Mouse (Mus musculus) cerebellum, postnatal 25 days (tissue): ENCODE measurements at regions not wholly inside any gene's neighbourhood (a gene's known extent, or its start where the extent isn't known, plus 50 kb on each side); places are given as distances from the start of the nearest gene placed in this dataset.

Experiments
- DNase-seq, 2 experiments: peaks; one replicate each; pipeline ENCODE4 v3.0.0; 2021; ENCODE audit warnings: mixed read lengths in 2 of 2

- DNase-seq, result no peak
These were observed 151.3 kb upstream of the Plxna4 start for GRCm38 (mm10) chr6:32739162-32739745.

GRCm38 (mm10) chr6:32728706-32729105, 140.7 kb upstream of the Plxna4 start:
- peak in 1 of 2 experiments; percentile 34 for DNase-seq

GRCm38 (mm10) chr6:32726571-32726970, 138.6 kb upstream of the Plxna4 start:
- no peak for DNase-seq

GRCm38 (mm10) chr6:32717860-32718259, 129.9 kb upstream of the Plxna4 start:
- DNase-seq, result no peak

- DNase-seq, result no peak
These were observed 127.1 kb upstream of the Plxna4 start for GRCm38 (mm10) chr6:32715137-32715536.

- no peak for DNase-seq
These were observed 122.2 kb upstream of the Plxna4 start for GRCm38 (mm10) chr6:32710208-32710607.

- no peak for DNase-seq
These were observed 121.6 kb upstream of the Plxna4 start for GRCm38 (mm10) chr6:32709566-32709965.

GRCm38 (mm10) chr6:32707417-32707816, 119.4 kb upstream of the Plxna4 start:
- no peak for DNase-seq

- DNase-seq, result no peak
These were observed 118.4 kb upstream of the Plxna4 start for GRCm38 (mm10) chr6:32706376-32706775.

- no peak for DNase-seq
These were observed 115.5 kb upstream of the Plxna4 start for GRCm38 (mm10) chr6:32703466-32703865.

- DNase-seq, result peak; percentile 61 to 75
These were observed 114.3 kb upstream of the Plxna4 start for GRCm38 (mm10) chr6:32702245-32702791.

GRCm38 (mm10) chr6:32699811-32700210, 111.8 kb upstream of the Plxna4 start:
- DNase-seq, result no peak

GRCm38 (mm10) chr6:32697771-32698270, 109.8 kb upstream of the Plxna4 start:
- DNase-seq, result peak in 1 of 2 experiments; percentile 13

GRCm38 (mm10) chr6:32696037-32696436, 108.0 kb upstream of the Plxna4 start:
- no peak for DNase-seq

GRCm38 (mm10) chr6:32672552-32672951, 84.6 kb upstream of the Plxna4 start:
- DNase-seq, result no peak

- DNase-seq, result no peak
These were observed 71.8 kb upstream of the Plxna4 start for GRCm38 (mm10) chr6:32659743-32660142.

GRCm38 (mm10) chr6:32657378-32657777, 69.4 kb upstream of the Plxna4 start:
- DNase-seq, result no peak

GRCm38 (mm10) chr6:32654188-32654587, 66.2 kb upstream of the Plxna4 start:
- no peak for DNase-seq

GRCm38 (mm10) chr6:32644016-32644415, 56.0 kb upstream of the Plxna4 start:
- DNase-seq, result no peak

- DNase-seq, result no peak
These were observed 50.9 kb upstream of the Plxna4 start for GRCm38 (mm10) chr6:32638843-32639242.
